Mouse (Mus musculus) neural tube, embryonic 14.5 days (tissue): ENCODE data around the gene Mrpl28. TPM values are rescaled to one million over a fixed set of nuclear protein-coding genes. Genes with fewer than 3 reads are reported as not detected.
"Not testable (repeated sequence)": the region's sequence is repeated elsewhere in the genome, so short reads cannot be mapped to it uniquely, and the experiment has no call there.

Source experiments
- ATAC-seq: fragments of 200-750 bp; cut with Nextera tagmentation; 2 replicates; pipeline ENCODE4 v1.8.0; 2017; ENCODE audit warnings: low read depth, mild to moderate bottlenecking, moderate TSS enrichment, moderate library complexity
- H3K27ac ChIP-seq: fragments of 300-500 bp; sonication (generic); 2 replicates; pipeline ENCODE4 v1.5.1; 2014; ENCODE audit warnings: low read depth, mild to moderate bottlenecking, control low read depth, low read length, moderate library complexity, mixed read lengths
- H3K27me3 ChIP-seq: fragments of 300-500 bp; sonication (generic); 2 replicates; pipeline ENCODE4 v1.6.1; 2014; ENCODE audit warnings: low read length; ENCODE audit not compliant: control insufficient read depth, insufficient read depth
- H3K36me3 ChIP-seq: fragments of 300-500 bp; sonication (generic); 2 replicates; pipeline ENCODE4 v1.6.1; 2014; ENCODE audit warnings: low read length, mixed read lengths; ENCODE audit not compliant: control insufficient read depth, insufficient read depth
- H3K4me1 ChIP-seq: fragments of 300-500 bp; sonication (generic); 2 replicates; pipeline ENCODE4 v1.6.1; 2014; ENCODE audit warnings: low read length; ENCODE audit not compliant: control insufficient read depth, insufficient read depth
- H3K4me2 ChIP-seq: fragments of 300-500 bp; sonication (generic); 2 replicates; pipeline ENCODE4 v1.6.1; 2014; ENCODE audit warnings: mild to moderate bottlenecking, low read depth, low read length, control low read depth
- H3K4me3 ChIP-seq: fragments of 300-500 bp; sonication (generic); 2 replicates; pipeline ENCODE4 v1.5.1; 2014; ENCODE audit warnings: low read depth, low read length, control low read depth, mixed read lengths
- H3K9ac ChIP-seq: fragments of 300-500 bp; sonication (generic); replicated peaks from 2 replicates; pipeline ENCODE4 v1.6.1; 2014; ENCODE audit warnings: low read depth, mild to moderate bottlenecking, control low read depth, low read length, mixed read lengths
- H3K9me3 ChIP-seq: fragments of 300-500 bp; sonication (generic); 2 replicates; pipeline ENCODE4 v1.6.1; 2016; ENCODE audit warnings: low read length; ENCODE audit not compliant: control insufficient read depth
- WGBS: fragments of 180-500 bp; shearing (Covaris S2); extraction: QIAGEN DNeasy Blood & Tissue Kit; methylation state at CpG from one replicate; pipeline ENCODE4 v1.1.7; 2014; 5-methylcytosine and 5-hydroxymethylcytosine counted together
- polyA plus RNA-seq: library from polyadenylated mRNA; unstranded; fragments of >200 nt; fragmentation: Nextera tagmentation; extraction: Ambion mirVana; gene quantifications from 2 replicates; pipeline ENCODE4 v1.2.1, GENCODE M21; 2014

The Mrpl28 gene
- polyA plus RNA-seq, 1 experiment from 2014 or later, result 192 TPM

DNA sequence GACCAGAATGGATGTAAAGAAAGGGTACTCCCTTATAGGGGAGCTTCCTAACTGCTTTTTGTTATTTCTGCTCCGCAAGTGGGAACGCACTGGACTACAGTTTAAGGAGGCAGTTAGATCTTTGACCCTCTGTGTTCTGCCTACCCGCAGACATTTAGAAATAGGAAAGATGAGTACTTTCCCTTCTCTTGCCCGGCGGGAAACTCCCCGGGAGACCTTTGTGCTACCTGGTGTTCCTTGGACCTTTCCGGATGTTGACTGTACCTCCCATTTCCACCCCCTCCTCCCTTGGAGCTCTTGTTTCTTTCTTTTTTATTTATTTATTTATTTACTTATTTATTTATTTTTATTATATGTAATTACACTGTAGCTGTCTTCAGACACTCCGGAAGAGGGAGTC lies 9.2 kb upstream of the Mrpl28 start:
- no peak overlapping the region for H3K27ac ChIP-seq
- 0 out of 2 replicates have a peak, but pooled peaks cover 2% of the 10 kb centered on the region for H3K4me1 ChIP-seq
- H3K4me2 ChIP-seq, result peak overlapping the region; percentile 90
- 0 out of 2 replicates have a peak, but pooled peaks cover 3% of the 10 kb centered on the region for H3K27me3 ChIP-seq
- ATAC-seq, result no peak
- H3K4me3 ChIP-seq, result peak overlapping the region; percentile 60
- H3K9ac ChIP-seq, result peak overlapping the region; percentile 87; the same call in 1 of the 2 replicates
- no peaks in the 10 kb centered on the region for H3K36me3 ChIP-seq
- H3K9me3 ChIP-seq, result no peaks in the 10 kb centered on the region
- WGBS, result 13% methylated on average over 8 of the region's 8 CpGs

- not testable (repeated sequence) for H3K4me1 ChIP-seq, H3K4me3 ChIP-seq, H3K27me3 ChIP-seq, ATAC-seq, H3K4me2 ChIP-seq, H3K27ac ChIP-seq, H3K36me3 ChIP-seq, H3K9me3 ChIP-seq, H3K9ac ChIP-seq
- WGBS, result 68% methylated on average over 7 of the region's 7 CpGs
Observed at GRCm38 (mm10) chr17:26114461-26114860, 8.8 kb upstream of the Mrpl28 start.

DNA sequence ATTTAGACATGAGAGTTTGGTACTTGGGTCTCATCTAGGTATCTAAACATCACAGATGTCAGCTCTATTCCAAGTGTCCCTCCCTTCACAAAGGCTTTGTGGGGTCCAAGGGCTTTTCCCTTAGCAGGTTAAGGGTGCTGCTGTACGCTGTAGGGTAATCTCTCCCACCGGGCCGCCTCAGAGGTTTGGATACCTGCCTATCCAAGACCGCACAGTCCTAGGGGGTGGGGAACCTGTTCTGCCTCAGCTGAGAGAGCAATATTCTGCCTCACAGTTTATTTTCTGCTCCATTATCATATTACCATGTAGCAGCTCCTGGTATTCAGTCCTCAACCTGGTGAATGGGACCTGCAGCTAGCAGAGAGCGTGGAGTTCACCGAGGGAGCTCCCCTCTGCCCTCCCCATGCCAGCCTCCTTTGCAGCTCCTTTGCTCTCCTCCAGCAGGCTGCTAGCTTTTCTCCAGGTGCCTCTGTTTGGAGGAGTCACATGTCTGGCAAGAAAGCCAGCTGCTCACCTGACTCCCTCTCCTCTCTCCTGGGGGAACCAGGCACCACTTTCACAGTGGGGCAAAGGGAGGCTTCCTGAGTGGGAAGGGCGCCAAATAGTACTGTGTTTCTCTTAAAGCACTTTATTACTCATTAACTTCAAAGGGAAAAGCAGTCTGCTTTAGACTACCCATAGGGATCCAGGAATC lies 7.9 kb upstream of the Mrpl28 start:
- ATAC-seq, result no peak
- WGBS, result 90% methylated on average over 7 of the region's 7 CpGs
- Histone ChIP-seq H3K9me3 (no peaks in the 10 kb centered on the region), H3K4me1 (0 out of 2 replicates have a peak, but pooled peaks cover 2% of the 10 kb centered on the region), H3K4me2 (no peak overlapping the region), H3K4me3 (no peak overlapping the region), H3K27me3 (0 out of 2 replicates have a peak, but pooled peaks cover 3% of the 10 kb centered on the region), H3K9ac (no peak overlapping the region), H3K27ac (no peak overlapping the region), H3K36me3 (no peaks in the 10 kb centered on the region)

DNA sequence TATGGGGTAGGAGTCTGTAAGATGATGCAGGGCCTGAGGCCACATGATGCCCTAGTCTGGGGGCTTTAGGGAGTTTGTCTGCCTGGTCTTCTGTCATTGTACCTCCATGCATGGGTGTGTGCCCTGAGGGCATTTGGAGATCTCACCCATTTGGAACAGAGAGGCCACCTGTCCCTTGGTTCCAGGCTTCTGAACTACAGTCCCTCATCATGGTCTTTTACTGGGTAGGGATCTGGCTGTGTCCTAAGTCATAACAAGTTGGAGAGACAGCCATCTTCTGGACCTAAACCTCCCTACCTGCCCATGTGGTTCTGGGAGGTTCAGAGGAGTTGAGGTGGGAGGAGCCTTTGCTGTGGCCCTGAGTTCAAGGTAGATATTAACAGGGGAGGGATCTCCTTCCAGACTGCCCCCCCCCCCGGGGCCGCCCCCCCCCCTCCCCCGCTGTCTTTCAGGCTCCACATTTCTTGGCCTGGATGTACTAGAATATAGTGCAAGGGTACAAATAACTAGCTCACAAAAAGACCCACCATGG lies 7.3 kb upstream of the Mrpl28 start:
- Histone ChIP-seq H3K4me3 (no peak overlapping the region), H3K9me3 (no peaks in the 10 kb centered on the region), H3K4me1 (0 out of 2 replicates have a peak, but pooled peaks cover 2% of the 10 kb centered on the region), H3K9ac (no peak overlapping the region), H3K4me2 (no peak overlapping the region), H3K36me3 (no peaks in the 10 kb centered on the region), H3K27ac (no peak overlapping the region), H3K27me3 (0 out of 2 replicates have a peak, but pooled peaks cover 3% of the 10 kb centered on the region)
- no peak for ATAC-seq
- 71% methylated on average over 2 of the region's 3 CpGs for WGBS

DNA sequence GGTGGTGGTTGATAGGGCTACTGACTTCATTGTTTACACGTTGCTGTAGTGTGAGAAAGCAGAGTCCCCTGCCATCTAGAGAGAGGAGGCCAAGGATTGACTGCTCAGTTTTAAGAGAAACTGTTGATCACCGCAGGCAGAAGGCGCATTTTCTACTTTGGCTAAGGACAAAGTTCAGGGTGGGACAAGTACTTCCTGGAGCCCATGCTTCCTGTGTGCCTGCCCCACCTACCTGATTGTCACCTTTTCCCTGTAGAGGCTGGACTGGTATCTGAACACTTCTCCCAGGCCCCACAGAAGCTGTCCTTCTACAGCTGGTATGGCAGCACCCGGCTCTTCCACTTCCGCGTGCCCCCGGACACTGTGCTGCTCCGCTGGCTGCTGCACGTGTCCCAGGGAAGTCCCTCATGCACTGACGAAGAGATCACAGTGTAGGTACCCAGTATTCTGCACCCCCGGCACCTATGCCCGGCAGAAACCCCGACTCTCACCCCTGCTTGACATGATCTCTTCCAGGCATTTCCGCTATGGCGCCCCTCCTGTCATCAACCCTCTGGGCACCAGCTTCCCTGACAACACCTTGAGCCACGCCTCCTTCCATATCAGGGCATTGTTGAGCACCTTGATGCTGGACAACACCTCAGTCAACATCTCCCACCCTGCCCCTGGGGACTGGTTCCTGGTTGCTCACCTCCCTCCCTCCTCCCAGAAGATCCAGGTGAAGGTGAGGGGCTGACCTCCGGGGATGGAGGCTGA lies 6.6 kb upstream of the Mrpl28 start:
- WGBS, result 91% methylated on average over 17 of the region's 17 CpGs
- Histone ChIP-seq H3K36me3 (no peaks in the 10 kb centered on the region), H3K4me2 (no peak overlapping the region), H3K9ac (no peak overlapping the region), H3K4me1 (0 out of 2 replicates have a peak, but pooled peaks cover 2% of the 10 kb centered on the region), H3K27me3 (0 out of 2 replicates have a peak, but pooled peaks cover 3% of the 10 kb centered on the region), H3K9me3 (no peaks in the 10 kb centered on the region), H3K4me3 (no peak overlapping the region), H3K27ac (no peak overlapping the region)
- no peak for ATAC-seq

DNA sequence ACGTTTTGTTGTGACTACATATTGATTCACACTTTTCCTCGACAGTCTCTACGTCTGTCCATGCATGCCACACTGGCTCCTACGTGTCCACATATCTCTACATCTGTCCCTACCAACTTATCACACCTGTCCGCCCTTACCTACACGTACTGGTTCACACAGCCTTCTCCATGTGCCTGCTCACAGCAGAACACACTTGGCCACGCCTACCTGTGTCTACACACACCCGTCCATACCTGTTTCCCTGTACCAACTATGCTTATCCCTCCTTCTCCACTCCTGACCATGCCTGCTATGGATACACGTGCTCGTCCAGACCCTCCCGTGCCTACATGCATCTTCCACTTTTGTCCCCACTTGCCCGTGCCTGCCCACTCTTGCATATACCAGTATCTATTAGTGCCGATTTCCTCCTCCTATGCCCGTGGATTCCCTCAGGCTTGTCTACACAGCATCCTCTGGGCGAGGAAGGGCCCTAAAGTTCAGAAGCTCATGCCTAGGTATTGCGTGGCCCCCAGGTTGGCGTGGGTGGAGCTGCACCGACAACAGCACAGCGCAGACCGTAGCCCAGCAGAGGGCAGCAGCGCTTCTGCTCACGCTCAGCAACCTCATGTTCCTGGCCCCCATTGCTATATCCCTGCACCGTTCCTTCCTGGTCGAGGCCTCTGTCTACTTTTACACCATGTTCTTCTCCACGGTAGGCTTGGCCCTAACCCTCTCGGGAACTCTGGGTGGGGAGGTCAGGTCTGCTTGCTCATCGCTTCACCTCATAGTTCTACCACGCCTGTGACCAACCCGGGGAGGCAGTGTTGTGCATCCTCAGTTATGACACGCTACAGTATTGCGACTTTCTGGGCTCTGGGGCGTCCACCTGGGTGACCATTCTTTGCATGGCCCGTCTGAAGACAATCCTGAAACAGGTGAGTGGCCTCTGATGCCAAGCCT lies 3.3 kb upstream of the Mrpl28 start:
- no peak overlapping the region for H3K4me2 ChIP-seq
- no peaks in the 10 kb centered on the region for H3K9me3 ChIP-seq
- H3K36me3 ChIP-seq, result no peaks in the 10 kb centered on the region
- no peak overlapping the region for H3K4me3 ChIP-seq
- WGBS, result 51% methylated on average over 33 of the region's 33 CpGs
- H3K27ac ChIP-seq, result no peak overlapping the region
- H3K4me1 ChIP-seq, result peaks cover 10% of the 10 kb centered on the region
- ATAC-seq, result 0 out of 2 replicates have a peak, but pooled peaks have one; percentile 11
- no peaks in the 10 kb centered on the region for H3K27me3 ChIP-seq
- no peak overlapping the region; the same call in 1 of the 2 replicates for H3K9ac ChIP-seq

GRCm38 (mm10) chr17:26122431-26123140 lies 714 bp upstream of the Mrpl28 start:
- ATAC-seq, result peak; percentile 9; the same call in 1 of the 2 replicates
- H3K4me2 ChIP-seq, result no peak overlapping the region
- H3K4me3 ChIP-seq, result no peak overlapping the region
- peaks cover 10% of the 10 kb centered on the region for H3K4me1 ChIP-seq
- H3K27me3 ChIP-seq, result no peaks in the 10 kb centered on the region
- H3K36me3 ChIP-seq, result peaks cover 15% of the 10 kb centered on the region
- no peaks in the 10 kb centered on the region for H3K9me3 ChIP-seq
- no peak overlapping the region for H3K27ac ChIP-seq
- no peak overlapping the region for H3K9ac ChIP-seq
- 70% methylated on average over 5 of the region's 5 CpGs for WGBS

GRCm38 (mm10) chr17:26124560-26124959 lies 1.3 kb downstream of the Mrpl28 start:
- Histone ChIP-seq H3K36me3 (peaks cover 23% of the 10 kb centered on the region), H3K27ac (no peak overlapping the region), H3K27me3 (no peaks in the 10 kb centered on the region), H3K4me3 (peak overlapping the region; percentile 88), H3K4me1 (peaks cover 10% of the 10 kb centered on the region), H3K9ac (no peak overlapping the region), H3K9me3 (no peaks in the 10 kb centered on the region), H3K4me2 (peak overlapping the region; percentile 88; the same call in 1 of the 2 replicates)
- WGBS, result 93% methylated on average over 7 of the region's 7 CpGs
- ATAC-seq, result no peak
